Mouse (Mus musculus): ENCODE data around the gene Rccd1.
A peak's percentile ranks its signal among the peaks of the same experiment; 100 is the strongest.

The Rccd1 gene

GRCm38 (mm10) chr7:80324043-80324815 is at the start of gene Rccd1:
Gene Rccd1 (minus strand): TSS chr7:80324454.
- DNase-seq (ENCODE audit: low read depth in 2 of 2, low spot score in 2 of 2), result peak; percentile 83 to 87

- DNase-seq (ENCODE audit: low read depth in 2 of 2, low spot score in 2 of 2), result no peak
These were observed 49.6 kb upstream of the Rccd1 start for GRCm38 (mm10) chr7:80373850-80374249.

DNA sequence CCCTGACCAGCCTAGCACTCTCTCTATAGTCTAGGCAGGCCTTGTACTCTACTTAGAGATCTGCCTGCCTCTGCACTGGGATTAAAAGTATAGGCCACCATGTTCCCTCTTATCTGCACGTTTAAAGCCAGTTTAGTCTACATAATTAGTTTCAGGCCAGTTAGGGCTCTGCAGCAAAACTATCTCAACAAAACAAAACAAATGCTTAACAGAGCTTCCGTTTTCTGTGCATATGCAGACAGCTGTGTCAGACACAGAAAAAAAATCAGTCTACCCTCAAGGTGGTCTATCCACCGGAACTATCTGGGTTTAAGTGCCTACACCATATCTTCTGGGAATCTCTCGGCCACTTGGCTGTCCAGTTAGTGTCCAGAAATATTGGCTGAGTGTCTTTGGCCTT is 49.1 kb upstream of the Rccd1 start:
- no peak for DNase-seq (ENCODE audit: low read depth in 2 of 2, low spot score in 2 of 2)

- no peak for DNase-seq (ENCODE audit: low read depth in 2 of 2, low spot score in 2 of 2)
These were observed 48.4 kb upstream of the Rccd1 start for GRCm38 (mm10) chr7:80372667-80373066.

DNA sequence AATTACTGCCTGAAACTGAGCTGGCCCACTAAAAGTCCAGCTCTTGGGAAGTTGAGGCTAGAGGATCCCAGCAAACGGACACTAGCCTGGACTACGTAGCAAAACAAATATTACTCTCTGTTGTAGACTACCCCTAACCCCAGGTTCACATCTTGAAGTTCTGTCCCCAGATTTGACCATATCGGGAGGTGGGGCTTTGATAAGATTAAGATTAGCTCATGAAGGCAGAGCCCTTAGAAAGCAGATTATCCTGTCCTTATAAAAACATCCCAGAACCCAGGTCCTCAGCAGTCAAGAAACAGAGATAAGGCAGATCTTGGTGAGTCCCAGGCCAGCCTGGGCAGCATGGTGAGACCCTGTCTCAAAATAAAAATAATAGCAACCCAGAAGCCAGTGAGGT is 47.9 kb upstream of the Rccd1 start:
- DNase-seq (ENCODE audit: low read depth in 2 of 2, low spot score in 2 of 2), result no peak

GRCm38 (mm10) chr7:80371041-80371751 is 46.9 kb upstream of the Rccd1 start, which contains the start of gene Man2a2:
Gene Man2a2 (minus strand): TSS chr7:80371375.
- peak; percentile 67 to 76 for DNase-seq (ENCODE audit: low read depth in 2 of 2, low spot score in 2 of 2)

DNA sequence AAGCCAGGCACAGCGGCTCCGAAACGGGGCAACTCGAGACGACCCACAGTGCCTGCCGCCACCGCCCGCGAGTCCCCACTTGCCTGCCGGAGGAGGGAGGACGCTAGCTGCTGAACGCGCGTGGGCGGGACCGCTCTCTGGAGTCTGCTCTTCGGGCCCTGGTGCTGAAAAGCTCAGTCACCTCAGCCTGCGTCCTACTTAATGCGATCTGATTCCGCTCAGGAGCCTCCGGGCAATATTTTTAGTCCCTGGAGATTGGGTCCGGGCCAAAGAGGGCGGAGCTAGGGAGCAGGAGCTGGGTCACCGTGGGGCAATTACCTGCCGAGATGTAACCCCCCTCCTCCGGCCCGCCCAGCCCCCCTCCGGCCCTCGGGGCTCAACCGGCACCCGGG is 46.4 kb upstream of the Rccd1 start:
- DNase-seq (ENCODE audit: low read depth in 2 of 2, low spot score in 2 of 2), result peak; percentile 79 to 81

DNA sequence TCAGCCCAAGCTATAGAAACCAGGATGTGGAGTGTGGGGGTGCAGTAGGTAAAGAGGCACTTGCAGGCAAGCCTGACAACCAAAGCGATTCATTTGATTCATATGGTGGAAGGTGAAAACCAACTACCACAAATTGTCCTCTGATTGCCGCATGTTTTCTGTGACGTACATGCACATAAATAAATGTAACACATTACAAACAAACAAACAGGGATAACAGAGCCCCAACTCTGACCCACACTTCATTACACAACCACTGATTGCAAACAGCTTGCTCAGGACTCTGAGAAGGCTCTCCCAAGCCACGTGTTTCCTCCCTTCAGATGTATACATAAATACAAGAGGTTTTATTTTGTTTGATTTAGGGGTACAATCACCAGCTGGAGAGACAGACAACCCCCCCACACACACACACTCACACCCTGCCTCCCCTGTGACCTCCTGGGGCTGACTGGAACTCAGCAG is 45.7 kb upstream of the Rccd1 start:
- DNase-seq (ENCODE audit: low read depth in 2 of 2, low spot score in 2 of 2), result no peak

DNA sequence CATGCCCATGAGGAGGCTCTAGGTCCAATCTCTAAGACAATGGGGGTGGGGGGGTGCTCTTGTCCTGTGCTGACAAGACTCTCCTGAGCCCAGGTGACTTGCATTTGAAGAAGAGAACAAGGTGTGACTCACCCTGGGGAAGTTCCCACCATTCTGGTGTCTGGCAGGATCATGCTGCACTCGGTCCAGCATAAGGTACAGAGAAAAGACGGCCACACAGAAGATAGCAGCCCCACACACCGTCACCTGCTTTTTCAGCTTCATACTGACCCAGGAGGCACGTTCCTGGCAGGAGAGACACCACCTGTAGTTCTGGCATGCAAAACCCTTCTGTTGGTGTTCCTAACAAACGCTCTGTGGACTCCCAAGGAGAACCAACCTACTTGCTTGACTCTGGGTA is 45.2 kb upstream of the Rccd1 start:
- DNase-seq (ENCODE audit: low read depth in 2 of 2, low spot score in 2 of 2), result no peak

GRCm38 (mm10) chr7:80368635-80369421 is 44.6 kb upstream of the Rccd1 start:
- no peak for DNase-seq (ENCODE audit: low read depth in 2 of 2, low spot score in 2 of 2)

GRCm38 (mm10) chr7:80368009-80368408 is 43.8 kb upstream of the Rccd1 start:
- DNase-seq (ENCODE audit: low read depth in 2 of 2, low spot score in 2 of 2), result no peak

GRCm38 (mm10) chr7:80367232-80367631 is 43.0 kb upstream of the Rccd1 start:
- no peak for DNase-seq (ENCODE audit: low read depth in 2 of 2, low spot score in 2 of 2)

GRCm38 (mm10) chr7:80365759-80366158 is 41.5 kb upstream of the Rccd1 start:
- DNase-seq (ENCODE audit: low read depth in 2 of 2, low spot score in 2 of 2), result no peak

- DNase-seq (ENCODE audit: low read depth in 2 of 2, low spot score in 2 of 2), result no peak
These were observed 36.2 kb upstream of the Rccd1 start for GRCm38 (mm10) chr7:80360435-80360834.

- DNase-seq (ENCODE audit: low read depth in 2 of 2, low spot score in 2 of 2), result no peak
These were observed 33.8 kb upstream of the Rccd1 start for GRCm38 (mm10) chr7:80358039-80358438.

DNA sequence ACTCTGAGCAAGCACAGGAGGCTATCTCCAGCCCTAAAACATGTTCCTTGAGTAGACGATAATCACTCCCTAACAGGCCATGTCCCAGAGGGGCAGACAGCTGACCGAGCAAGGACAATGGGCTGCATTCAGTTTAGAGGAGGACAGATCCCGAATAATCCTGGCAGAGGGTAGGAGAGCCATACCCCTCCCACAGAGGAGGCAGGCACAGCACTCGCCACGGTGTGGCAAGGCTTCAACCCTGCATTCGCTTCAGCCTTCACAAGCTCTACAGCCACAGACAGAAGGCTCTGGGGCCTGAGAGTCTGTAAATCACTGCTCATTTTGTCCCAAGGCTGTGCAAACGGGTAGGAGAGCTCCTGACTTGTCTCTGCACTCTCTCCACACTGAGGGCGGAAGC is 32.9 kb upstream of the Rccd1 start:
- DNase-seq (ENCODE audit: low read depth in 2 of 2, low spot score in 2 of 2), result no peak

GRCm38 (mm10) chr7:80356351-80356750 is 32.1 kb upstream of the Rccd1 start:
- no peak for DNase-seq (ENCODE audit: low read depth in 2 of 2, low spot score in 2 of 2)

GRCm38 (mm10) chr7:80352920-80353319 is 28.7 kb upstream of the Rccd1 start:
- no peak for DNase-seq (ENCODE audit: low read depth in 2 of 2, low spot score in 2 of 2)

GRCm38 (mm10) chr7:80350808-80351207 is 26.6 kb upstream of the Rccd1 start:
- DNase-seq (ENCODE audit: low read depth in 2 of 2, low spot score in 2 of 2), result no peak

GRCm38 (mm10) chr7:80347670-80348586 is 23.7 kb upstream of the Rccd1 start:
- DNase-seq (ENCODE audit: low read depth in 2 of 2, low spot score in 2 of 2), result no peak

DNA sequence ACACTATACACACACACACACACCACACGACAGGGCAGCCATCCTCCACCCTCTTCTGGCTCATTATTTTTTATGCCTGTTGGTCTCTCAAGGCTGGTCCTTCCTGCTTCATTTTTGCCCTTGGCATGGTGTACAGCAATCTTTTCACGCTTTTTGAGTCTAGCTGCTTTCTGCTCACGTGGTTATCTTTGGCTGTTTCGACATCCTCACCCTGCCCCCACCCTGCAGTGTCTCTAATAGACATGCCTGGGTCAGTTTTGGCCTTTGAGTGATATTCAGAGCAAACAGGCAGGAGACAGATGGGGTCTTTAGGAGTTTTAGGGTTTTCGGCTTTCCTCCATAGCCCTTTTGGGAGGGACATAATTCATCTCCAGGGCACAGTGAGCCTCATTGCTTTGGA is 22.6 kb upstream of the Rccd1 start:
- DNase-seq (ENCODE audit: low read depth in 2 of 2, low spot score in 2 of 2), result no peak
